Mouse (Mus musculus): ENCODE measurements at regions not wholly inside any gene's neighbourhood (a gene's known extent, or its start where the extent isn't known, plus 50 kb on each side); places are given as distances from the start of the nearest gene placed in this dataset.

DNA sequence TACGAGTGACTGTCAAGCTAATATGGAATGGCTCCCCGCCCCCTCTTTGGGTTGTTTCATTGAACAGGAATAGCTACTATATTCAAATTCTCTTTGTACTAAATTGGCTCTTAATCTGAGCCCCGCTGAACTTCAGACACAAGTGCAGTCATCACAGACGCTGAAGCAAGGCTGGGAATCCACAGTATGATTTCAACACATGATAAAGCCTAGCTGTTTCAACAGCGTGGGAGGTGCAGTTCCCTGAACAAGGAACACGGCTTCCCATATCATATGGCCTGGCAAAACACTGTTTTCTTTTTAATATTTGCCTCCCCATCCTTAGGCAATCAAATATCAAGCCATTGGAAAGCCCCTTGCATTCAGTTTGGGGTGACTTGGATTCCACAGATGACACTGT is 428.0 kb upstream of the Adamts9 start:
- no peak for ATAC-seq (ENCODE audit: low FRiP score)

GRCm38 (mm10) chr6:93363846-93364245 is 420.6 kb upstream of the Adamts9 start:
- ATAC-seq (ENCODE audit: low FRiP score) (no peak), DNase-seq (ENCODE audit: low spot score) (no peak)
- Histone ChIP-seq H3K4me3 (ENCODE audit: low read depth, low read length) (no peak overlapping the region), H3K9ac (replicated peaks; ENCODE audit: low read length, poor library complexity, severe bottlenecking) (no peak overlapping the region), H3K27ac (ENCODE audit: low read depth, low read length) (no peak overlapping the region), H3K27me3 (ENCODE audit: insufficient read depth, low read length) (no peaks in the 10 kb centered on the region), H3K36me3 (ENCODE audit: insufficient read depth, low read length) (no peaks in the 10 kb centered on the region), H3K9me3 (ENCODE audit: low read length) (no peaks in the 10 kb centered on the region), H3K4me2 (ENCODE audit: low read depth, low read length, poor library complexity, severe bottlenecking) (no peak overlapping the region), H3K4me1 (ENCODE audit: insufficient read depth, low read length) (no peaks in the 10 kb centered on the region)
- 71% methylated on average over 4 of the region's 4 CpGs for WGBS
- no peak for TF ChIP-seq CTCF (IDR thresholded peaks at IDR 0.05)

More for the DNA sequence above, 428.0 kb upstream of the Adamts9 start:
- Histone ChIP-seq H3K4me2 (ENCODE audit: low read depth, low read length, poor library complexity, severe bottlenecking) (no peak overlapping the region), H3K4me3 (ENCODE audit: low read depth, low read length) (no peak overlapping the region), H3K27ac (ENCODE audit: low read depth, low read length) (no peak overlapping the region), H3K9ac (replicated peaks; ENCODE audit: low read length, poor library complexity, severe bottlenecking) (no peak overlapping the region), H3K36me3 (ENCODE audit: insufficient read depth, low read length) (no peaks in the 10 kb centered on the region), H3K4me1 (ENCODE audit: insufficient read depth, low read length) (no peaks in the 10 kb centered on the region), H3K27me3 (ENCODE audit: insufficient read depth, low read length) (no peaks in the 10 kb centered on the region), H3K9me3 (ENCODE audit: low read length) (no peaks in the 10 kb centered on the region)
- 78% methylated on average over 6 of the region's 6 CpGs for WGBS
- no peak for DNase-seq (ENCODE audit: low spot score)
- TF ChIP-seq CTCF (IDR thresholded peaks at IDR 0.05) = no peak

GRCm38 (mm10) chr6:93353353-93354125 is 410.2 kb upstream of the Adamts9 start:
- TF ChIP-seq CTCF (IDR thresholded peaks at IDR 0.05) = no peak
- H3K9ac ChIP-seq (replicated peaks; ENCODE audit: low read length, poor library complexity, severe bottlenecking) = no peak overlapping the region
- no peaks in the 10 kb centered on the region for H3K27me3 ChIP-seq (ENCODE audit: insufficient read depth, low read length)
- H3K27ac ChIP-seq (ENCODE audit: low read depth, low read length) = no peak overlapping the region
- DNase-seq (ENCODE audit: low spot score) (peak; percentile 3), ATAC-seq (ENCODE audit: low FRiP score) (no peak)
- no peak overlapping the region for H3K4me3 ChIP-seq (ENCODE audit: low read depth, low read length)
- H3K4me2 ChIP-seq (ENCODE audit: low read depth, low read length, poor library complexity, severe bottlenecking) = no peak overlapping the region
- 0 out of 2 replicates have a peak, but pooled peaks cover 9% of the 10 kb centered on the region for H3K4me1 ChIP-seq (ENCODE audit: insufficient read depth, low read length)
- H3K36me3 ChIP-seq (ENCODE audit: insufficient read depth, low read length) = no peaks in the 10 kb centered on the region
- H3K9me3 ChIP-seq (ENCODE audit: low read length) = no peaks in the 10 kb centered on the region
- 76% methylated on average over 12 of the region's 12 CpGs for WGBS

DNA sequence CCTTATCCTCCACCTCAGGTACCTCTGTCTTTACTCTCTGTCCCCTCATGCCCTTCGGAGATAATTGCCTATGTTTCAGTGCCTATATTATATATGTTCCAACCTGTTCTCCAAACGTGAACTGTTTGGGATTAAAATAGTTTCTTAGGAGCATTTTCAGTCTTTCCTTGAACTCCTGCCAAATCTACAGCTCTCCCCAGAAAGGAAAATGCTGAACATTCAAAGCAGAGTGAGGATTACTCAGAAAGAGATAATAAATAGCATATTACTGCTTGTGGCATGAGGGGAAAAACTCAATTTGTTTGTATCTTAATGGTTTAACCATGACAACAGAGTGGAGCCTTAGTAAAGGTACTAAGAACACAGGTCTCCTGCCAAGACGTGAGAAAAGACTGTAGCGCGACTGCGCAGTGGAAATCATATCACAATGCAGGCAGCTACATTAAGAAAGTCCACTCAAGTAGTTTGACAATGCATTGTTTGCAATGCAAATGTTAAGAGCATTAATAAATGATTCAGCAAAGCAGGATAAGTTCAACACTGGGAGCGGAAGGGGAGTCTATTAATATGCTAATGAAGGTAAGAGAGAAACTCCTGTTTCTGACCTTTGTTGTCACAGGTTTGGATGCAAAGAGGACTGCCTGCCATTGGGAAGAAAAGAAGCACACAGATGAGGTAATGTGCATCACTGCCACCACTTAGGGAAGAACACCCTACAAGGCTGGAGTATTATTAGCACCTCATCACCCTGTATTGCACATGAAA is 406.8 kb upstream of the Adamts9 start:
- no peak overlapping the region for H3K27ac ChIP-seq (ENCODE audit: low read depth, low read length)
- H3K36me3 ChIP-seq (ENCODE audit: insufficient read depth, low read length) = no peaks in the 10 kb centered on the region
- TF ChIP-seq CTCF (IDR thresholded peaks at IDR 0.05) = no peak
- H3K4me3 ChIP-seq (ENCODE audit: low read depth, low read length) = no peak overlapping the region
- no peak overlapping the region for H3K9ac ChIP-seq (replicated peaks; ENCODE audit: low read length, poor library complexity, severe bottlenecking)
- no peaks in the 10 kb centered on the region for H3K27me3 ChIP-seq (ENCODE audit: insufficient read depth, low read length)
- 36% methylated on average over 7 of the region's 7 CpGs for WGBS
- DNase-seq (ENCODE audit: low spot score) (peak; percentile 5), ATAC-seq (ENCODE audit: low FRiP score) (no peak)
- no peaks in the 10 kb centered on the region for H3K9me3 ChIP-seq (ENCODE audit: low read length)
- H3K4me2 ChIP-seq (ENCODE audit: low read depth, low read length, poor library complexity, severe bottlenecking) = no peak overlapping the region
- H3K4me1 ChIP-seq (ENCODE audit: insufficient read depth, low read length) = 0 out of 2 replicates have a peak, but pooled peaks cover 5% of the 10 kb centered on the region

GRCm38 (mm10) chr6:93348141-93348540 is 404.8 kb upstream of the Adamts9 start:
- no peak overlapping the region for H3K4me2 ChIP-seq (ENCODE audit: low read depth, low read length, poor library complexity, severe bottlenecking)
- no peaks in the 10 kb centered on the region for H3K9me3 ChIP-seq (ENCODE audit: low read length)
- H3K9ac ChIP-seq (replicated peaks; ENCODE audit: low read length, poor library complexity, severe bottlenecking) = no peak overlapping the region
- H3K4me1 ChIP-seq (ENCODE audit: insufficient read depth, low read length) = 0 out of 2 replicates have a peak, but pooled peaks cover 5% of the 10 kb centered on the region
- no peak overlapping the region for H3K4me3 ChIP-seq (ENCODE audit: low read depth, low read length)
- DNase-seq (ENCODE audit: low spot score) (no peak), ATAC-seq (ENCODE audit: low FRiP score) (no peak)
- TF ChIP-seq CTCF (IDR thresholded peaks at IDR 0.05) = no peak
- no peaks in the 10 kb centered on the region for H3K27me3 ChIP-seq (ENCODE audit: insufficient read depth, low read length)
- WGBS = 86% methylated on average over 3 of the region's 3 CpGs
- no peak overlapping the region for H3K27ac ChIP-seq (ENCODE audit: low read depth, low read length)
- no peaks in the 10 kb centered on the region for H3K36me3 ChIP-seq (ENCODE audit: insufficient read depth, low read length)

DNA sequence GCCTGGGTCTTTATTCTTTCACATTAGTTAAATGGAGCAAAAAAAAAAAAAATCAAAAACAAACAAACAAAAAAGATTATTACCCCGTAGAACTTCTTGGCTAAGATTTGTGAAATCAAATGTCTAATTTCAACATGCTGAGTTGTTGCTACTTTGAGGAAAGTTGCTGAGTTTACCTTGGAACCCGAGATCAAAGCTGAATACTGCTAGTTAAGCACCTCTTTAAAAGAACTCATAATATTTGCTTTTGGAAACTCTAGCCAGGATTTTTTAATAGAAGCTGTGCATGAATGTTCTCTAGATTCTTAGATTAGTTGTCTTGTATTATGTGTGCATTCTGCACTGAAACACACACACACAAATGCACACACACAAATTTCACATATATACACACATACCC is 385.4 kb upstream of the Adamts9 start:
- no peak overlapping the region for H3K4me2 ChIP-seq (ENCODE audit: low read depth, low read length, poor library complexity, severe bottlenecking)
- no peak overlapping the region for H3K9ac ChIP-seq (replicated peaks; ENCODE audit: low read length, poor library complexity, severe bottlenecking)
- H3K27me3 ChIP-seq (ENCODE audit: insufficient read depth, low read length) = no peaks in the 10 kb centered on the region
- no peak overlapping the region for H3K27ac ChIP-seq (ENCODE audit: low read depth, low read length)
- H3K4me3 ChIP-seq (ENCODE audit: low read depth, low read length) = no peak overlapping the region
- ATAC-seq (ENCODE audit: low FRiP score) (no peak), DNase-seq (ENCODE audit: low spot score) (no peak)
- 81% methylated on average over 2 of the region's 2 CpGs for WGBS
- TF ChIP-seq CTCF (IDR thresholded peaks at IDR 0.05) = no peak
- no peaks in the 10 kb centered on the region for H3K4me1 ChIP-seq (ENCODE audit: insufficient read depth, low read length)
- no peaks in the 10 kb centered on the region for H3K9me3 ChIP-seq (ENCODE audit: low read length)
- no peaks in the 10 kb centered on the region for H3K36me3 ChIP-seq (ENCODE audit: insufficient read depth, low read length)

All from midbrain, postnatal 0 days (tissue).